Mouse (Mus musculus) kidney, adult 2 months (tissue): ENCODE measurements at regions not wholly inside any gene's neighbourhood (a gene's known extent, or its start where the extent isn't known, plus 50 kb on each side); places are given as distances from the start of the nearest gene placed in this dataset.
"Not testable (repeated sequence)": the region's sequence is repeated elsewhere in the genome, so short reads cannot be mapped to it uniquely, and the experiment has no call there.

Experiments
- DNase-seq: peaks from one replicate; pipeline ENCODE4 v3.0.0; 2021
- H3K27ac ChIP-seq: fragments of 200-500 bp; 2 replicates; pipeline ENCODE4 v1.5.1; 2012; ENCODE audit warnings: low read depth, low read length, control low read depth, inconsistent platforms; ENCODE audit not compliant: insufficient read depth
- H3K27me3 ChIP-seq: fragments of 200-500 bp; replicated peaks from 2 replicates; pipeline ENCODE4 v1.6.1; 2012; ENCODE audit warnings: mild to moderate bottlenecking, moderate library complexity, low read length, inconsistent platforms; ENCODE audit not compliant: control insufficient read depth, insufficient read depth
- H3K36me3 ChIP-seq: fragments of 200-500 bp; 2 replicates; pipeline ENCODE4 v1.6.1; 2012; ENCODE audit warnings: mild to moderate bottlenecking, moderate library complexity, low read length, inconsistent platforms; ENCODE audit not compliant: control insufficient read depth, insufficient read depth
- H3K4me1 ChIP-seq: fragments of 200-500 bp; 2 replicates; pipeline ENCODE4 v1.6.1; 2011; ENCODE audit warnings: low read length; ENCODE audit not compliant: control insufficient read depth, insufficient read depth
- H3K4me3 ChIP-seq: fragments of 200-500 bp; 2 replicates; pipeline ENCODE4 v1.5.1; 2011; ENCODE audit warnings: mild to moderate bottlenecking, low read depth, low read length, control low read depth; ENCODE audit not compliant: insufficient read depth
- CTCF ChIP-seq: fragments of 200-500 bp; conservative IDR thresholded peaks from 2 replicates; pipeline ENCODE4 v1.5.1; 2011; ENCODE audit warnings: low read depth, mild to moderate bottlenecking, control low read depth, low read length, moderate library complexity, mixed read lengths; ENCODE audit not compliant: insufficient read depth, insufficient read length
- POLR2A ChIP-seq: fragments of 200-500 bp; IDR thresholded peaks from one replicate; pipeline ENCODE4 v1.6.1; 2011; ENCODE audit warnings: low read depth, low read length, control low read depth
- WGBS: fragments of 180-500 bp; shearing (Covaris S2); methylation state at CpG from one replicate; pipeline ENCODE4 v1.1.7; 2018; 5-methylcytosine and 5-hydroxymethylcytosine counted together

DNA sequence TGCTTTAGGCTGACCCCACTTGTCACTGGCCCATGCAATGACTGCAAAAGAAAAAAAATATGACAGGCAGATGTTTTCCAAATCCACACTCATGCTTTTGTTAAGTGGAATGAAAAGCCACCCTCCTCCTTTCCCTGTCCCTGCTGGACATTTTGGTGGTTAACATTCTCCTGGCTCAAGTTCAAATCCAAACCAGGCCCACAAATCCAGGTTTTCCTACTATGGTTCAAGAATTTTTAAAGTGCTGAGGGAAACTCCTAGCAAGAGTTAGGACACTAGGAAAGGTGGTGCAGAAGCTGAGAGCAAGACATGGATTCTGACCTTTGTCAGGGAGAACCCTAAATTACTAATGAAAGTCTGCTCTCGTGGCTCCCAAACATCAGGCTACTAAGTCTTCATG, 130.1 kb downstream of the Tas2r134 start:
- no peaks in the 10 kb centered on the region; the same call in 1 of the 2 replicates for H3K27me3 ChIP-seq
- no peak overlapping the region for H3K4me3 ChIP-seq
- WGBS: 33% methylated on average over 1 of the region's 1 CpGs
- H3K4me1 ChIP-seq: no peaks in the 10 kb centered on the region
- no peak overlapping the region for H3K27ac ChIP-seq
- H3K36me3 ChIP-seq: no peaks in the 10 kb centered on the region
- DNase-seq: no peak
- TF ChIP-seq CTCF (no peak), POLR2A (no peak)

DNA sequence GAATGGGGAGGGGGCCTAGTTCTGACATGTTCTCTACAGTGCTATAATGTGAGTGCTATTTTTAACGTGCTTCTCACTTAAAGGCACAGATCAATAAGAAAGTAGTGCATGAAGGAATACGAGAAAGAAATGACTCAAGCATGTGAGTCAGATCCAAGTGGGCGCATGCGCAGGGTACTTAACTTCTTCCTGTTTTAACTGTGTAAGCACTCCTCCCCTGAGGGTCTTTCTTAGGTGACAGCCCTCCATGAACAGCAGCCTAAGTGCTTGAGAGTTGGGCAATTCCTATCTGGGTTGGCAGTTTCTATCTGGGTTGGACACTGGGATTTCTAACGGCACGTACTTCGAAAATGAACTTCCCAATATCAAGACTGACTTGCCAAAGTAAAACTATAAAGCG, 130.8 kb downstream of the Tas2r134 start:
- DNase-seq: no peak
- WGBS: 89% methylated on average over 8 of the region's 8 CpGs

DNA sequence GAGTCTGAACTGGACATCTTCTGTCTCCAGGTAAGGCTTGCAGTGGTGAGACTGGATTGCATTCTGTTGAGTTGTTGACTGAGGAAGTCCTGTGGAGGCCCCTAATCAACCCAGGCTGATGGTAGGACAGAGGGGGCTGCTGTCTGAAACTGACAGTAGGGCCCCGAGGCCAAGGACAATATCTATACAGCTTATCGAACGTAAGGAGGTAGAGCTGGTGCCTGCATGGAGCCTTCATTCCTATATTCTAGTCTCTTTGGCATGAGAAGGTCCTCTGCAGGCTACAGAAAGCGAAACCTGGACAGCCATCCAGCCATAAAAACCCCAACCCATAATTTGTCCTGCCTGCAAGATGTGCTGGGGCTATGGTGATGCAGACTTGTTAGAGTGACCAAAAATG, 135.6 kb downstream of the Tas2r134 start:
- no peak for DNase-seq
- no peaks in the 10 kb centered on the region; the same call in 1 of the 2 replicates for H3K27me3 ChIP-seq
- H3K27ac ChIP-seq: no peak overlapping the region
- WGBS: 90% methylated on average over 4 of the region's 4 CpGs
- TF ChIP-seq POLR2A: no peak
- no peak for TF ChIP-seq CTCF
- no peaks in the 10 kb centered on the region for H3K4me1 ChIP-seq
- no peaks in the 10 kb centered on the region for H3K36me3 ChIP-seq
- H3K4me3 ChIP-seq: no peak overlapping the region

More for the DNA sequence above, 130.8 kb downstream of the Tas2r134 start:
- Histone ChIP-seq H3K27ac (no peak overlapping the region), H3K4me3 (no peak overlapping the region), H3K36me3 (no peaks in the 10 kb centered on the region), H3K27me3 (no peaks in the 10 kb centered on the region; the same call in 1 of the 2 replicates), H3K4me1 (no peaks in the 10 kb centered on the region)
- TF ChIP-seq CTCF: no peak

DNA sequence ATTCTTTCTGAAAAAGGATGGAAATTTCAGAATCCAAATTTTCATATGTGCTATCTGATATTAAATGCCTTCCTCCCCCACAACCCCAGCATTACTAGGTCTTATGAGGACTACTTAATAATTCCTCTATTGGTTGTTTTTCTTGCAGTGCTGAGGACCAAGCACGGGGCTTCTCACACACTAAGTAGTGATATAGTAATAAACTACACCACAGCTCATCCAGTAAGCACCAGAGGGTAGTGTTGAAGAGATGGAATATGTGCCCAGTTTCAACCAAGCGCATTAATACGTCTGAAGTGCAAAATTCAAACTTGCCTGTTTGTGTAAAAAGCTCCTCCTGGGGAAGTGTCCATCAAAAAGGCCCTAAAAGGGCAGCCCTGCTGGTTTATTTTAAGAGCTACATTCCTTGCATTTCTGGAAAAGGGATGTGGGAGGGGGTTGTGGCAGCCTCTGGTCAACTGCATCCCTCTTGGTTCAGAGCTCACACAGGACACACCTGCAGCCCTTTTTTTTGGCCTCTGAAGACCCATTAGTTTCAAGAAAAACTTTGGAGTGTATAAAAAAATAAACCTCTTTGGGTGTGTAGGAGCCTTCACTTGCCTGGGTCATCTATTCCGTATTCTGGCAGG, 140.3 kb downstream of the Tas2r134 start:
- Histone ChIP-seq H3K36me3 (no peaks in the 10 kb centered on the region), H3K27ac (no peak overlapping the region), H3K27me3 (no peaks in the 10 kb centered on the region), H3K4me3 (no peak overlapping the region), H3K4me1 (no peaks in the 10 kb centered on the region)
- 58% methylated on average over 4 of the region's 4 CpGs for WGBS
- TF ChIP-seq POLR2A: no peak
- TF ChIP-seq CTCF: no peak
- no peak for DNase-seq

DNA sequence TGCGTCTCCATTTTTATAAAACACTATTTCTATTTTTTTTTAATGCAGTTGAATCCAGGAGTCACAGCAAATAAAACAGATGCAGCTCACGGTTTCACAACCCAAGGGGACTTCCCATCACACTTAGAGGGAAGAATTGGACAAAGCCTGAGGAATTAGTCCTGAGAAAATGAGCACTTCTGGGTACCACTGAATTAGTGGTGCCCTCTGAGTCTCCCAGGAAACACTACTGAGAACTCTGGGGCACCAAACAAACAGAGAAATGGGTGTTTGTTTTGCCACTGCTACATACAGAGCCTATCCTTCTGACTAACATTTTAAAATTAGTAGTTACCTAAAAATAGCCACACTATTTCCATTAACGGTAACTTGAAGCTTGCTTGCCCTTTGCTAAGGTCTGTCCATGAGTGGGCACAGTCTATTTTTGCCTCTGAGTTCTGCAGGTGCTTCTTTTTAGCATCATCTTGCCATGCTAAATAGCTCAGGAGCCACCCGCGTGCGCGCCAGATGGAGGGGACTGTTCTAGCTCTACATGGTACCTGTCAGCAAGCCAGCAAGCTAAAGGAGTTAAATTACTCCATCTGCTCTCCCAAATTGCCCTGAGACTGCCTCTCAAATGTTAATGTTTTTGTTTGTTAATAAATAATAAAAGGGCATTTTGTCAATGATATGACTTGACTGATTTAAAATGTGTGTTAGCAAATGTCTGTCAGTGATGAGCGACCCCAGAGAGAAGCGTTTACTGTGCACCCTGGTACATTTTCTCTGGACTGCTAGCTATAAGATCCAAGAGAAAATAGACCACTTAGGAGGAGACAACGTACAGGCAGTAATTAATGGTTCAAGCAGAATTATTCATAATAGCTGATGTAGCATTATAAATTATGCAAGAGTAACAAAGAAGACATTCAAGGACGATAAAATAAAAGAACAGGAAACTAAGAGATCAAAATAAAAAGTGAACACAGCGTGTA, 141.3 kb downstream of the Tas2r134 start:
- Histone ChIP-seq H3K4me3 (no peak overlapping the region), H3K4me1 (no peaks in the 10 kb centered on the region), H3K27ac (no peak overlapping the region), H3K36me3 (no peaks in the 10 kb centered on the region), H3K27me3 (no peaks in the 10 kb centered on the region)
- WGBS: 69% methylated on average over 12 of the region's 12 CpGs
- no peak for DNase-seq
- TF ChIP-seq POLR2A: no peak
- no peak for TF ChIP-seq CTCF

DNA sequence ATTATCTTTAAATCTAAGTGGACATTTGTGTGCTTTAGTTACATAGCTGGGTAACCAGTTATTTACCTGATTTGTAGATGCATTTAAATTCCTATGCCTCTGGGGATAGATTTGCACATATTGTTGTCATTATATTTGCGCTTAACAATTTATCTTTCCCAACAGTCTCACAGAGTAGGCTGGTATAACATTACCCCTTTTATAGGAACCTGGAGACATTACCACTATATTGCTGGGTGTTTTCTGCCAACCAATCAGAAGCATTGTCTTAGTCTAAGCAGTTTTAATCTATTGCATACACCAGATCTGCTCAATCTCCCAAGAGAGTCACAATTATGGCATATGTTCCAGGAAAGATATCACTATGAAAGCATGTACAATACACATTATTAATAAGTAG, 149.8 kb downstream of the Rbm43 start:
- Histone ChIP-seq H3K4me3 (no peak overlapping the region), H3K4me1 (no peaks in the 10 kb centered on the region), H3K27me3 (no peaks in the 10 kb centered on the region), H3K27ac (no peak overlapping the region), H3K36me3 (no peaks in the 10 kb centered on the region)
- DNase-seq: no peak
- WGBS: 90% methylated on average over 1 of the region's 1 CpGs
- TF ChIP-seq POLR2A (no peak), CTCF (no peak)

DNA sequence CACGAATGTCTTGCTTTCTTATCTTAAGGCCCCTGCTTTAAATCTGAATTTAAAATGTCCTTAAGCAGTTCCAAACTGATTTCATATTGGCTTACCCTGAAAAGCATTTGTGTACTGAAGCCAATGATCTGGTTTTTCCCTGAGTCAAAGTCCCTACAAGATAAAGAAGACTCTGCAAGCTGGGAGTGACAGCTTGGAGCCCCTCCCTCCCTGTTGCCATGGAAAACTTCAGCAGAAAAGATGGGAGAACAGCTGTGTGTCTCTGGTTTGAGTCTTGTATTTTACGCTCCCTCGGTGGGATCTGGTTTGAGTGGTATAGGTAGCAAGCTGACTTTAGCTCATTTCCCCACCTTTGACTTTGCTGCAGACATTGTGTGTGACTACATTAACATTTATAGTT, 146.1 kb downstream of the Rbm43 start:
- no peaks in the 10 kb centered on the region for H3K36me3 ChIP-seq
- TF ChIP-seq CTCF (no peak), POLR2A (no peak)
- H3K27me3 ChIP-seq: no peaks in the 10 kb centered on the region; the same call in 1 of the 2 replicates
- H3K4me1 ChIP-seq: no peaks in the 10 kb centered on the region
- no peak overlapping the region for H3K4me3 ChIP-seq
- H3K27ac ChIP-seq: no peak overlapping the region
- 84% methylated on average over 3 of the region's 3 CpGs for WGBS
- no peak for DNase-seq

DNA sequence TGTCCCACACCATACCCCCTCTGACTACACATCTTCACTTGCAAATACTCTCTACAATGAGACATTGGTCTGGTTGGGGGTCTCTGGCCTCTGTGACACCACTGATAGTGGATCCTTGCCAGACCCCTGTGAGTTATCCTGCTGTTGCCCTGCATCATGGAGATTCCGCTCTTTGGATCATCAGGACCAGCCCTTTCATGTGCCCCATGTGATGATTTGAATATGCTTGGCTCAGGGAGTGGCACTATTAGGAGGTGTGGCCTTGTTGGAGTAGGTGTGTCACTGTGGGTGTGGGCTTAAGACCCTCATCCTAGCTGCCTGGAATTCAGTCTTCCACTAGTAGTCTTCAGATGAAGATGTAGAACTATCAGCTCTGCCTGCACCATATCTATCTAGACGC, 141.7 kb downstream of the Rbm43 start:
- not testable (repeated sequence) for H3K36me3 ChIP-seq, DNase-seq, H3K4me1 ChIP-seq, H3K27me3 ChIP-seq, H3K4me3 ChIP-seq, H3K27ac ChIP-seq
- 97% methylated on average over 2 of the region's 2 CpGs for WGBS
